Mouse (Mus musculus) olfactory bulb, adult 2 months (tissue): Measurements from ENCODE around the gene Upk2.

ENCODE experiments used
- CTCF ChIP-seq: fragments of 200-500 bp; IDR thresholded peaks from 2 replicates; pipeline ENCODE4 v1.5.1; 2012; ENCODE audit warnings: low read depth, mild to moderate bottlenecking, low read length, moderate library complexity; ENCODE audit not compliant: insufficient read depth
- POLR2A ChIP-seq: fragments of 200-500 bp; IDR thresholded peaks from 2 replicates; pipeline ENCODE4 v1.6.1; 2012; ENCODE audit warnings: mild to moderate bottlenecking, low read depth, low read length, moderate library complexity; ENCODE audit not compliant: insufficient read depth

- no peak for TF ChIP-seq CTCF
- TF ChIP-seq POLR2A: no peak
These were observed 14.0 kb upstream of the Upk2 start for GRCm38 (mm10) chr9:44468800-44469199.
